Mouse (Mus musculus) stomach, postnatal 0 days (tissue): ENCODE data around the gene Cebpb.

Source experiments
- CTCF ChIP-seq: IDR thresholded peaks from 2 replicates; pipeline ENCODE4 v1.5.1; 2016; ENCODE audit warnings: antibody characterized with exemption, low read depth, mild to moderate bottlenecking, moderate library complexity
- EP300 ChIP-seq: optimal IDR thresholded peaks from 2 replicates; pipeline ENCODE3; 2016; ENCODE audit warnings: antibody characterized with exemption

GRCm38 (mm10) chr2:167710574-167710973, 21.9 kb downstream of the Cebpb start:
- TF ChIP-seq EP300 (no peak), CTCF (no peak)
